Mouse (Mus musculus): ENCODE measurements around the gene Olfr1080.
"Not testable (repeated sequence)": the region's sequence is repeated elsewhere in the genome, so short reads cannot be mapped to it uniquely, and the experiment has no call there.

Gene Olfr1080

DNA sequence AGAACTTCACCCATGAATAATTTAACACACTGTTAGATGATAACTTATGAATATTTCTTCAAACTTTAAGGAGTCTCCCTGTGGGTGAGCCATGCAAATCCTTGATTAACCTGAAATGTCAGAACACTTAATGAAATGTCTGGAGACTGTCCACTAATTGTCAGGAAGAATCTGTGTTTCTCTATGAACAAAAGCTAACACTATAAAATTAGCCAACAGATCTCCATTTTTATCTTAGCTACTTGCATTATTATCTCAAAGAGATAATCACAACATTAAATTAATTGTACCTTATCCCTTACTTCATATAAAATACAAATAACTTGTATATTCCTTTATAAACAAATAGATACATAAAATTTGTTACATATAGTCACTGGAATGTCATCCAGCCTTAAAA, at the start of gene Olfr1080:
Olfr1080 (minus strand) TSS at position 101 of the 400 bp plus-strand sequence.
- not testable (repeated sequence) for DNase-seq

- not testable (repeated sequence) for DNase-seq
Observed at GRCm38 (mm10) chr2:86598866-86599265, 40.8 kb upstream of the Olfr1080 start, which contains the start of gene Olfr1082. TSS of gene Olfr1082 (minus strand) at chr2:86598966.

DNA sequence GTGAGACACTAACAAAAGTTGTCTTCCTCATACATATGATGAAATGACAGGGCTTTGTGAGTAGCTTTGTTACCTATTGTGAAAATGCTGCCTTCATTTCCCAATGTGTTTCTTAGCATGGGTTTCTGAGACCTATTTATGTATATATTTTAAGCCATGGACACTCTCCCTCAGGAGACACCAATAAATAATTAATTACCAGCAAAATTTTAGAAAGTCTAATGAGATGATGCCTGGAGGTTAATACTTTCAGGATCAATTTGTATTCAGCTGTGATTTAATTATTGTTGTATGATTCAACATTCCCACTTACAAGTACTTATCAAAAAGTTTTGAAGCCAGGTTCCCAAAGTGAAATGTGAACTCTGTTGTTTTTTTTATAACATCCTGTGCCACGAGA, 15.7 kb downstream of the Olfr1080 start, which contains the start of gene Olfr1079:
Olfr1079 (minus strand) TSS at position 101 of the 400 bp plus-strand sequence.
- DNase-seq: no peak

- no peak for DNase-seq
Observed at GRCm38 (mm10) chr2:86530991-86531390, 27.0 kb downstream of the Olfr1080 start.

DNA sequence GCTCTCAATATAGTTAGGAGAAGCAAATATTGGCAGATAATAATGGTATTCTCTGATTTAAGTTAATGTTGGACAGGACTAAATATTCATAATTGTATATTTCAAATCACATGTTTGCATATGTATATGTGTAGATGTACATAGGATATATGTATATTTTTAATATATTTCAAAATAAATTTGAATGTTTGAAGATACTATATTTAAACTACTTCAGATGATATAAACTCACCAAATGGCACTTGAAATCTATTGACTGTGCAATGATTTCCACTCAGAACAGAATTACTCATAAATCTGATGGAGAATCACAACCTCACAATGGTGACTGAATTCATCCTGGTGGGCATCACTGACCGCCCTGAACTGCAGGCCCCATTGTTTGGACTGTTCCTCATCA, 49.9 kb downstream of the Olfr1080 start, which contains the start of gene Olfr1076:
Olfr1076 (plus strand) TSS at position 301 of the 400 bp plus-strand sequence.
- DNase-seq: no peak
